Mouse (Mus musculus): ENCODE data around the gene Coro1c.

Gene Coro1c

GRCm38 (mm10) chr5:113861294-113861693, 47.3 kb downstream of the Coro1c start:
- intact Hi-C loops (cut with DNase I), result no loop called here

- intact Hi-C loops (cut with DNase I), result loop anchor here (10.0 kb wide), 1 partner anchor 46 kb away; the partner anchor contains the start of gene Coro1c
Measured at GRCm38 (mm10) chr5:113858971-113859370, 49.6 kb downstream of the Coro1c start.

- intact Hi-C loops (cut with DNase I), result loop anchor here (10.0 kb wide), 1 partner anchor 46 kb away; the partner anchor contains the start of gene Coro1c
Measured at GRCm38 (mm10) chr5:113858550-113858949, 50.0 kb downstream of the Coro1c start.

- intact Hi-C loops (cut with DNase I), result loop anchor here (10.0 kb wide), 1 partner anchor 47 kb away; the partner anchor contains the start of gene Coro1c
Measured at GRCm38 (mm10) chr5:113857631-113858030, 50.9 kb downstream of the Coro1c start.

GRCm38 (mm10) chr5:113856631-113857030, 51.9 kb downstream of the Coro1c start:
- intact Hi-C loops (cut with DNase I), result loop anchor here (10.0 kb wide), 1 partner anchor 48 kb away; the partner anchor contains the start of gene Coro1c

- intact Hi-C loops (cut with DNase I), result loop anchor here (10.0 kb wide), 1 partner anchor 49 kb away; the partner anchor contains the start of gene Coro1c
Measured at GRCm38 (mm10) chr5:113855696-113856095, 52.9 kb downstream of the Coro1c start.

GRCm38 (mm10) chr5:113855117-113855516, 53.4 kb downstream of the Coro1c start:
- intact Hi-C loops (cut with DNase I), result loop anchor here (10.0 kb wide), 1 partner anchor 50 kb away; the partner anchor contains the start of gene Coro1c

GRCm38 (mm10) chr5:113854494-113854893, 54.1 kb downstream of the Coro1c start:
- intact Hi-C loops (cut with DNase I), result loop anchor here (1.0 to 10.0 kb wide), 3 partner anchors 50 to 193 kb away; partner anchors contain the start of gene Coro1c

- intact Hi-C loops (cut with DNase I), result loop anchor here (5.0 to 10.0 kb wide), 2 partner anchors 51 to 194 kb away; partner anchors contain the start of gene Coro1c
Measured at GRCm38 (mm10) chr5:113853541-113853940, 55.0 kb downstream of the Coro1c start.

GRCm38 (mm10) chr5:113852463-113852862, 56.1 kb downstream of the Coro1c start:
- intact Hi-C loops (cut with DNase I), result loop anchor here (5.0 to 10.0 kb wide), 2 partner anchors 52 to 195 kb away; partner anchors contain the start of gene Coro1c

GRCm38 (mm10) chr5:113850680-113851230, 57.8 kb downstream of the Coro1c start:
- intact Hi-C loops (cut with DNase I), result loop anchor here (5.0 to 10.0 kb wide), 2 partner anchors 54 to 197 kb away; partner anchors contain the start of gene Coro1c

- intact Hi-C loops (cut with DNase I), result loop anchor here (10.0 kb wide), 1 partner anchor 483 kb away; no protein-coding TSS in a partner anchor
Measured at GRCm38 (mm10) chr5:113847636-113848035, 60.9 kb downstream of the Coro1c start.

- intact Hi-C loops (cut with DNase I), result loop anchor here (10.0 kb wide), 1 partner anchor 482 kb away; no protein-coding TSS in a partner anchor
Measured at GRCm38 (mm10) chr5:113846656-113847055, 61.9 kb downstream of the Coro1c start.

GRCm38 (mm10) chr5:113845627-113846026, 62.9 kb downstream of the Coro1c start:
- intact Hi-C loops (cut with DNase I), result loop anchor here (10.0 kb wide), 1 partner anchor 481 kb away; no protein-coding TSS in a partner anchor

GRCm38 (mm10) chr5:113844721-113845120, 63.8 kb downstream of the Coro1c start:
- intact Hi-C loops (cut with DNase I), result loop anchor here (10.0 kb wide), 1 partner anchor 480 kb away; no protein-coding TSS in a partner anchor

- intact Hi-C loops (cut with DNase I), result loop anchor here (10.0 kb wide), 1 partner anchor 479 kb away; no protein-coding TSS in a partner anchor
Measured at GRCm38 (mm10) chr5:113844106-113844505, 64.5 kb downstream of the Coro1c start.

- intact Hi-C loops (cut with DNase I), result loop anchor here (10.0 kb wide), 1 partner anchor 478 kb away; no protein-coding TSS in a partner anchor
Measured at GRCm38 (mm10) chr5:113842906-113843305, 65.7 kb downstream of the Coro1c start.

GRCm38 (mm10) chr5:113842244-113842643, 66.3 kb downstream of the Coro1c start:
- intact Hi-C loops (cut with DNase I), result loop anchor here (10.0 kb wide), 1 partner anchor 477 kb away; no protein-coding TSS in a partner anchor

GRCm38 (mm10) chr5:113841243-113842225, 67.0 kb downstream of the Coro1c start:
- intact Hi-C loops (cut with DNase I), result loop anchor here (10.0 kb wide), 1 partner anchor 477 kb away; no protein-coding TSS in a partner anchor

- intact Hi-C loops (cut with DNase I), result loop anchor here (10.0 kb wide), 1 partner anchor 476 kb away; no protein-coding TSS in a partner anchor
Measured at GRCm38 (mm10) chr5:113840443-113840842, 68.1 kb downstream of the Coro1c start.

- intact Hi-C loops (cut with DNase I), result no loop called here
Measured at GRCm38 (mm10) chr5:113836961-113837360, 71.6 kb downstream of the Coro1c start.

All from adrenal gland (tissue).